7 mouse cellular contexts compared by ENCODE assay signal in the genomic region with DNA sequence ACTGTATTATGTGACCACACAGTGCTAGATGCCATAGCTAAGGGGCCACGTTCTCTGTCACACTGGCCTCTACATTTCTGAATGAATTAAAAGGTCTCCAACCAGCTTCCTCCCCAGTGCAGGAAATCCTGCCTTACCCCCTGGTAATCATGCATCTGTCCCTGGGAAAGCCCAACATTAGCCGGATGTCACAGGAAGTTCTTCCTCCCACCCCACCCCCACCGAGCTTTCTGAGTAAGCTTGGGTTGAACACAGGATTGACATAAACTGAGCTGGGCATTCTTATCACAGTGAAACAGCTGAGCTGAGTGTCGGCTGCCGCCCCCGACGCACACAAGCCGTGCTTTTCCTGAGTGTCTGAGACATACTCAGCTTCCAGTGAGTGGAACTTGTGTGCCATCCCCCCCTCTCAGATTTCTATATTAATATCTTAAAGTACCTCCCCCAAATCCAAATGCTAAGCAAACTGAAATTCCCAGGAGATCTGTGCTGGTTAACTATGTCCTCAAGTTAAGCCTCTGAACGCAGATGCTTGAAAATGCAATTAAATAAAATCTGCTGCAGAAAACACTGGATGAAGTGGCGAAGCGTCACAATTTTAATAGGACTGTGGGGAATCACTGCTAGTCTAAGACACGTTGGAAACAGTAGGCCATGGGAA. TPM values are rescaled to one million over a fixed set of nuclear protein-coding genes. Genes with fewer than 3 reads are reported as not detected.
A peak's percentile ranks its signal among the peaks of the same experiment; 100 is the strongest.
DNase-seq lines count a peak whose midpoint lies in the region; ATAC-seq and TF ChIP-seq lines count a peak whose summit lies in the region.

No protein-coding gene starts in this region.

- no peaks in the 10 kb centered on the region for H3K36me3 ChIP-seq in thymus, adult 2 months (ENCODE audit: control insufficient read depth, insufficient read depth, low read length)
- no peaks in the 10 kb centered on the region for H3K36me3 ChIP-seq in kidney, embryonic 14.5 days (ENCODE audit: control insufficient read depth, insufficient read depth, low read length)

- H3K9ac ChIP-seq in kidney, embryonic 14.5 days (ENCODE audit: low read depth, low read length): no peak overlapping the region

- peak; percentile 6 for DNase-seq in thymus, postnatal 14 days
- DNase-seq in thymus, adult 2 months: no peak
- peak; percentile 17 to 64 for DNase-seq in heart, adult 9 months (ENCODE audit: low spot score in 2 of 2)
- peak; percentile 83 for DNase-seq in lung, postnatal 10 days
- no peak for DNase-seq in B cell, adult 2 months
- no peak for DNase-seq in gastrocnemius, postnatal 36 days

- TF ChIP-seq CTCF in thymus, adult 2 months (IDR thresholded peaks at IDR 0.05; ENCODE audit: borderline replicate concordance, control insufficient read depth, extremely low read depth, insufficient read depth, low read length, poor library complexity): no peak

- WGBS in thymus, adult 2 months: 34% methylated on average over 12 of the region's 12 CpGs
- 43% methylated on average over 12 of the region's 12 CpGs for WGBS in kidney, embryonic 14.5 days

- H3K9me3 ChIP-seq in kidney, embryonic 14.5 days (ENCODE audit: control insufficient read depth, low read length): no peaks in the 10 kb centered on the region

- intact Hi-C loops in gastrocnemius, postnatal 36 days (cut with DNase I): no loop called here

- no peak overlapping the region for H3K4me3 ChIP-seq in thymus, adult 2 months (ENCODE audit: control insufficient read depth, insufficient read depth, low read length)
- no peak overlapping the region for H3K4me3 ChIP-seq in kidney, embryonic 14.5 days (ENCODE audit: low read length)

- peak; percentile 69 for ATAC-seq in kidney, embryonic 14.5 days (ENCODE audit: low FRiP score, low TSS enrichment)

- no peak for TF ChIP-seq POLR2A in thymus, adult 2 months (IDR thresholded peaks at IDR 0.05; ENCODE audit: control insufficient read depth, extremely low read depth, insufficient read depth, low read length, poor library complexity)

- no peak overlapping the region for H3K27ac ChIP-seq in thymus, adult 2 months (ENCODE audit: control insufficient read depth, insufficient read depth, low read length)
- peak overlapping the region; percentile 65; the same call in 1 of the 2 replicates for H3K27ac ChIP-seq in kidney, embryonic 14.5 days (ENCODE audit: low read depth, low read length)

- H3K4me2 ChIP-seq in kidney, embryonic 14.5 days (replicated peaks; ENCODE audit: low read depth, low read length): no peak overlapping the region; the same call in 1 of the 2 replicates

- H3K27me3 ChIP-seq in thymus, adult 2 months (ENCODE audit: control insufficient read depth, insufficient read depth, low read length): no peaks in the 10 kb centered on the region
- no peaks in the 10 kb centered on the region for H3K27me3 ChIP-seq in kidney, embryonic 14.5 days (ENCODE audit: control insufficient read depth, insufficient read depth, low read length)

- H3K4me1 ChIP-seq in thymus, adult 2 months (replicated peaks; ENCODE audit: control insufficient read depth, insufficient read depth, low read length): peaks cover 4% of the 10 kb centered on the region
- peaks cover 18% of the 10 kb centered on the region for H3K4me1 ChIP-seq in kidney, embryonic 14.5 days (ENCODE audit: control insufficient read depth, insufficient read depth, low read length)

RNA-seq across cellular contexts. Expression of a gene that starts 38.3 kb away (rescaled TPM):
- 1.0 and 1.2 TPM in 2 replicates for polyA plus RNA-seq in thymus, adult 2 months (2012; rRNA removed)
- polyA plus RNA-seq in kidney, embryonic 14.5 days (2014; fragmentation: Nextera tagmentation; extraction: Ambion mirVana): 18.7 and 20.5 TPM in 2 replicates
- total RNA-seq in gastrocnemius, postnatal 36 days (2021): under 1 TPM; 0.79 to 0.84 TPM

Comparison
In these comparisons a context has a peak if more than half of its experiments do, and no peak if none do; other contexts are left out.
1. DNase-seq: peak in thymus, postnatal 14 days (single experiment), heart, adult 9 months (2 of 2) and lung, postnatal 10 days (single experiment); none in thymus, adult 2 months (single experiment), B cell, adult 2 months (0 of 2) and gastrocnemius, postnatal 36 days (0 of 2).